Mouse (Mus musculus) spleen, adult 18-20 months (tissue): ENCODE results near the gene Rhobtb1.

Experiments used
- DNase-seq, 2 experiments: peaks; one replicate each; pipeline ENCODE4 v3.0.0; 2022; ENCODE audit warnings: mixed read lengths in 2 of 2

The Rhobtb1 gene

DNA sequence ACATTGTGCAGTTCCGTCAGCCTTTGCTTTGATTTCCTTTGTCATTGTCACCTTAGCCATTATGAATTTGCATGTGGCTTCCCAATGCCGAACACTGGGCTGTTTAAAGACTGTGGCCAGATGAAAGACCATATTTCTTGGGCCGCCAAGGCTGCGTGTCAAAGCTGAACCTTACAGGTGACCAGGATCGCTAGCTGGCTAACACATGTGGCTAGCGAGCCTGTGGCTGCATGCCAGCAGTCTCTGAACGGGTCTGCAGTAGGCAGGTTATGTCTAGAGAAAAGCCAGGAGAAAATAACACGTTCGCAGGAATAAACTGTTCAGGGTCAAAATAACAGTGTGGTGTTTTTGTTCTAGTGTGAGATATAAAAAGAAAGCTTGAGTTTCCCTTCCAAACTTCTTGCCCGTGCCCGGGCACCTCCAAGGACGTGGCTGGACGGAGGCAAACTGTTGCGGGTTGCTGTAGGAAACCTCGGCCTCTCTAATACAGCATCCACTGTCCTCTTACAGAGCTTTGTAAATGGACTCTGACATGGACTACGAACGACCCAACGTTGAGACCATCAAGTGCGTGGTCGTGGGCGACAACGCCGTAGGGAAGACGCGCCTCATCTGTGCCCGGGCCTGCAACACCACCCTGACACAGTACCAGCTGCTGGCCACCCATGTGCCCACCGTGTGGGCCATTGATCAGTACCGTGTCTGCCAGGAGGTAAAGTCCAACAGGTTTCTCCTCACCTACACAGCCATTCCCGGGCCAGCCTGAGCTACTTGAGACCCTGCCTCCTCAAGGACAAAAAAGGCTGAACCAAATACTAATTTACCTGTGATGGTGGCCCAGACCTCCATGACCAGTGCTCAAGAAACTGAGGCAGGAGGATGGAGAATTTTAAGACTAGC lies 97.3 kb downstream of the Rhobtb1 start:
- no peak for DNase-seq

DNA sequence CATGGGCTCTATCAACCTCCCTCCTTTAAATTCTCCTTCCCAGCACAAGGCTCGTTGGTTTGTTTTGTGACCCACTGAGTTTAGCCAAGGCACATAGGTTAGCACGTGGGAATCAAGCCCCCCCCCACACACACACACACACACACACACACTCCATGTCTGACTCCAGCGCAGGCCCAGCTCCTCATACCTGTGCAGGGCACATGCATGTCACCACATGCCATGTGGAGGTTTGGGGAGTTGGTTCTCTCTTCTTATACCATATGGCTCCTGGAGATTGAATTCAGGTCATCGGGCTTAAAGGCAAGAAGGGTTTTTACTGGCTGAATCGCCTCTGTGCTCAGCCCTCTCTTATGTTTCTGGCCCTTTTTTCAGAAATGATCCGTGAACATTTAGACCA lies 100.0 kb downstream of the Rhobtb1 start:
- DNase-seq = no peak

DNA sequence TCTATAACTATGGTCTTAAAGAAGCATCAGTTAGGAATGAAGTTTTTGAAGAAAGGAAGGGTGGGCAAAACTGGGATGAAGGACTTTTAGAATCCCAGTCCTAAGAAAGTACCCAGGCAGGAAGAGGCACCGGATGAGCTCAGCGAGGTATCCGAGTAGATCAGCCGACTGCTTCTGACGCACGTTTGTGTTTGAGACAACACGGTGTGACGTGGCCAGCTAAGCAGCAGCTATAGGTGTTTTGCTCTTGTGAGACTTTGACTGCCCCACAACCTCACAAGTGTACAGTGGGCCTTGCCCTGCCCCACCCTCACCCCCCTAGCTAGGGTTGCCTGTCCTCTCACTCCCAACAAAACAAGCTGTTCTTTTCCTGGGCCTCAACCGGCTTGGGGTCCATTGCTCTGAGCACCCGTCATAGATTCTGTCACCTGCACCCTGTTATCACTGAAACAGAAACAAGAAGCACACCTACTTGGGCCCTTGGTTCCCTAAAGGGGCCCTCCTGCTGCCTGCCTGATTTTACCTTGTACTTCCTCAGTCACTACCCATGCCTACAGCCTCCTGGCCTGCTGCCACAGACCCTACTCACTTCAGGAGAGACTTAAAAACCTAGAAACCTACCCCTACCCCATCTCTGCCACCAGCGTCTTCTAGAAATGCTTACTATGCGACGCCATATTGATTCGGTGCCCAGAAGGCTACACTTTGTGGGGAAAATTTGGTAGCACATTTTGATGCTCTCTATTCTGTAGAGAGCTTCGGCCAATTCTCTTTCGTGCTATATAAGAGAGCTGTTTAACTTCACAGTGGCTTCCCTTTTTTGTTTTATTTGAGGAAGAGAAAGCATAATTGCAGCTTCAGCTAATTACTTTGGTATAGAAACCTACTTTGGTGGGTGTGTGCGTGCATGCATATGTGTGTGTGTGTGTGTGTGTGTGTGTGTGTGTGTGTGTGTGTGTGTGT lies 101.2 kb downstream of the Rhobtb1 start:
- peak; percentile 42 for DNase-seq

DNA sequence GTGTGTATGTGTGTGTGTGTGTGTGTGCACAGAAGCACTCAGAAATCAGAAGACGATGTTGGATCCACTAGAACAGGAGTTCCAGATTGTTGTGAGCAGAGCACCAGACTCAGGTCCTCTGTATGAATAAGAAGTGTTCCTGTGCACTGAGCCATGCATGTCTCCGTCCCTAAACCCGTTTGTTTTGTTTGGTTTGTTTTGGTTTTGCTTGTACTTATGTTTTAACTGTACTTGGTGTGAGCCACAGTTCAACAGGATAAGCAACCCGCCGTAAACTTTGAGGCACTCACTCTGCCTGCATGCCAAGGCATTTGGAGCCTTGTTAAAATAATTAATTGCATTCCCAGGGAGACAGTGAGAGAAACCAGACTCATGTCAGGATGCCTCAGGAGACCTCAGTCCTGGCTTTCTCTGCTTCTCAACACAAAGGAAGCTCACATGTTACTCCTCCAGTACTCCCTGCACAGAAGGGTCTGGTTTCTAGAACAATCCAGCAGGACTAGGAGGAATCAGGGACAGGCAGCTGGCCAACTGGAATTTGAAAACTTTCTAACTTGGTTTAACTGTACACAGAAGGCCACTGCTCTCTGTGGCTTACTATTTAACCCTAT lies 101.9 kb downstream of the Rhobtb1 start:
- DNase-seq = no peak

DNA sequence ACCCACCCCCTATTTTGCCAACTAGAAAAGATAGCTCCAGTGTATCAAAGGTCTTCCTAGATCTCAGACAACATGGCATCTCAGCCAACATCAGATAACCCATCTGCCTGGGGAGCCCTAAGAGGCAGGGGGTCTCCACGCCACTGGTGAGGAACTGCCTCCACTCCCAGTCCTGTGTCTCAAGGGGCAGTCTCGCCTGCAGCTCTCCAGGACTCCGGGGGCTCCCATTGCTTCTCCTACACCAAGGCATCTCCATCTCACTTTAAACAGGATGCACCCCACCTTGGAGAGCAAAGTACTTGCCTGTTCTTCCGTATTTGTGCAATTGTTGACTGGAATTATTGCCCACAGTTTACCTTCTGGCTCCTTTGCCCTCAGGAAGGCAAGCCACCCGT lies 102.4 kb downstream of the Rhobtb1 start:
- DNase-seq = no peak

DNA sequence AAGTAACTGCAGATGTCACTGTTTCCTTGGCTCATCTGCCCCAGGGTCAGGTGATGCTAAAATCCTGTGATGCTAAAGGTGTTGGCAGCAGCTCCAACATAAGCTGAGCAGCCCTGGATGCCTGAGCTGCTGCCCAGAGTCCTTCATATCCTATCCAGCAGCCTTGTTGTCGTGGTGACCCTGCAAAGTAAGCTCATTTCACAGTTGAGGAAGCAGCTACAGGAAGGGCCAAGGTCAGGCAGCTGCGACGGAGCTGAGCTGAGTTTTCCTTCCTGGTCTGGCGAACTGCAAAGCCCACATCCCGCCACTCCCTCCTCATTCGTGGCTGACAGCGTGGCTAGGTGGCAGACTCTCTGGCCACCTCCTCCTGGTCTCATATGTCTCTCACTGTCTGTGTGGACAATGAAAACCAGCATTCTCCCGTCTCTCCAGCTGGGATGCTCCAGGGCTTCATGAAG lies 103.2 kb downstream of the Rhobtb1 start:
- DNase-seq = peak; percentile 50 to 65

DNA sequence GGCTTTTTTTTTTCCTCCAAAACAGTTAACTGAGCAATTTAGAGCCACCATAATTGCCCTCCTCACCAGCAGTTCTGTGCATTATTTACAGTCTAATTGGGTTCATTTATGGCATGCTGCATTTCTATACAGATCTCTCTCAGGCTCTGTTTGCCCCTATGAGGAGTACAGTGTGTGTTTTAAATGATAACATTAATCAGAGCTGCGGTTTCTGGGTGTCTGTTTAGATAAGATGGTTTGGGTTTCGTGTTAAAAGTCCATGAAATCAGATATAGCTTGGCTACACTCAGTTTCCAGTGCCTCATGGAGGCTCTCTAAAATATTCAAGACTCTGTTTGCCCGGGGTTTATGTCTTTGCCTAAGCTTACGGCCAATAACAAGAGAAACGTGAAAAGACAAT lies 104.4 kb downstream of the Rhobtb1 start:
- no peak for DNase-seq

DNA sequence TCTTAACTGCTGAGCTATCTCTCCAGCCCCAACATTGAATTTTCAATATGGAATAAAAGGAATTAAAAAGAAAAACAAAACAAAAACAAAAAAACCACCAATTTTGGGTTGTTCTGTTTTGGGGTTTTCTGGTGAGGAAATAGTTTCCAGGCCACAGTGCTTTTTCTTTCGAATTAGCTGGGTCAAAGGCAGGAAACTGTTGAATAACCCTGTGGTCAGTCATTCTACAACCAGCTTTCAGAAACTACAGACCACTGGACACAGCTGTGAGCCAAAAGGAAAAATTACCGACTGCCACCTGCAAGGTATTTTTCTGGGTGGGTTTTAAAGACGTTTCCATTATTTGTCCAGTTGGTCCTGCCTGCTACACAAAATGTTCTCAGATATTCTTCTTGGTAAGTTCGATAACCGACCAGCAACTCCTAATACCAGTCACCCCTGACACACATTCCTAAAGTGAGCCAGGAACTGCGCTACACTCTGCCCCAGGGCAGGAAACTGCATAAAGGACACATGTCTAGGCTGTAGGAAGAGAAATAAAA lies 106.4 kb downstream of the Rhobtb1 start:
- DNase-seq = no peak

DNA sequence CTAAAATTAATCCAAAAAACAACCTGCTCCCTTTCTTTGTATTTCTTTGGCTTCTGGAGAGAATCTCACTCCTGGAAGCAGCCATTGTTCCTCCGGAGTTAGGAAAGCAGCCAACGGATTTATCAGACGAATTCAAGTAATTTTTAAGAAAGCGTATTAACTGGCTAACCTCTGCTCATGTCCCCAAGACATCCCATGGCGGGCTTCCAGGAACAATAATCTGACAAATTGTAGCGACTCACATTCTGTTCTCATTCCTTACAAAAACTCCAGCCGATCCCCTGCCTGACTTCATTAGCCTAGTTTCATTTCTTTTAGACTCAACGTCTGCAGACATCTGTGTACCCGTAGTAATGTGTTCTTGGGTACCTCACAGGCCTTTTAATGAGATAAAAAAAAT lies 107.4 kb downstream of the Rhobtb1 start:
- DNase-seq = no peak

DNA sequence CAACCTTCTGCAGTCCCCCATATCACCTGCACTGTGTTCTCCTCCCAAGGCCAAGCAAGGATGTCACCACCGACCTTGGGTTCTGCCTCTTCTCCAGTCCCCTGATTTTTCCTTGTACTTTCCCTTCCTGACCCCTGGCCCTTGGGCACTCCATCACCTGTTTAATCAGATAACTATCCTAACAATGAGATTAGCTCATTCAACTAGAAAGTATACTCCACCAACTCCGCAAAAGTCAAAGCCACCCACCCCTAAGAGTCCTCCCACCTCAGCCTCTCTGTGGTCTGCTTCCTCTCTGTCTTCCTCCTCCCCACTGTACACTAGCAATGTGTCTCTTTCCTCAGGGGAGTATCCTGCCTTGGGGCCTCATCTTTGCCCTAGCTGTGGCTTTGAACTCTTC lies 107.9 kb downstream of the Rhobtb1 start:
- no peak for DNase-seq

DNA sequence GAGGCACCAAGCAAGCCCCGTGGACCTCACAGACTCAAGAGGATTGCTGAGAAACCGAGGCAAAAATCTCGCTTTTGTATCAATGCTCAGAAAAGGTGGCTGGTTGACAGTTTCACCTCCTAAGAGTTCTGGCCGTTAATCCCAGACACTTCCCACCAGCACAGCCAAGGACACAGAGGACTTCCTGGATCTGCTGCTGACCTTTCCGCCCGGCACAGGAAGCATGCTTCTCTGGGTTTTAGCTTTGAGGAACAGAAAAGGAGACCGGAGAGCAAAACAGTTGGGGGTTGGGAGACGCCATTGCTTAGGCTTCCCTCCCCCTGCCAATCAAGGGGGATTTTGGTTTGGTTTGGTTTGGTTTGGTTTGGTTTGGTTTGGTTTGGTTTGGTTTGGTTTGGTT lies 108.7 kb downstream of the Rhobtb1 start:
- DNase-seq = no peak

DNA sequence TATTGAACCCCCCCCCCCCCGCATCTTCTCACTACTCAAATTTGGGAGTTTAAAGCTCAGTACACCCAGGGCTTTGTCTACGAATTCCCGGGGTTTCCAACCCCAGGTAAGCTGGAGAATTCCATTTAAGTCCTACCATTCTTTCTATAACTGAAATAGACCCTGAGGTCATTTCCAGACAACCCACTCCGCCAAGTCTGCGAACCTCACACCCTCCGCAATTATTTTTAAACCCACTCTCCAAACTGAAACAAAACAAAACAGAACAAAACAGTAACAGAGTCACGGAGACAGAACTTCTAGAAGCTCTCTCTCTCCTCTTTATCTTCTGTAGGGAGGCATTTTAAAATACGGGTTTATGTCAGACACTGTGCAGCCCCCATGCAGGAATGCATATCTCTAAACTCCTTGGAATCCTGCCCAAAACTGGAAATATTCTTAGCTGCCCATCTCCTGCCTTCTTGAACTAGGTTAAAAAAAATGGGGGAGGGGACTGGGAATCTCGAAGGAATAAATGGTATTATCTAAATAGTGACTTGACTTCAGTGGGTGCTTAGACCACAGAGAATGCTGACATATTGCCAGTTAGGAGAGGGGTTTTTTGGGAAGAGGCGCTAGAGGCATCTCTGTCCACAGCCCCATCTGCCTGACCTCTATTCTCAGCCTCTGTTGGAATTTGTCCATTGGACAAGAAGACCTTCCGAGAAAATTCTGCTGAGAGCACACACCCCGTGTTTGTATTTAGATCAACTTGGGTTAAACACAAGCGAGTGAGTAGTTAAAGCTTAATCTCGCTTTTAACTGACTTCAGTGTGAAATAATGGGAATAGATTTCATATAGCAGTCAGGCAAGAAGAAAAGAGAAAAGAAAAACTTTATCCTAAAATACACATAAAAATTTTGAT lies 111.9 kb downstream of the Rhobtb1 start:
- DNase-seq = no peak

DNA sequence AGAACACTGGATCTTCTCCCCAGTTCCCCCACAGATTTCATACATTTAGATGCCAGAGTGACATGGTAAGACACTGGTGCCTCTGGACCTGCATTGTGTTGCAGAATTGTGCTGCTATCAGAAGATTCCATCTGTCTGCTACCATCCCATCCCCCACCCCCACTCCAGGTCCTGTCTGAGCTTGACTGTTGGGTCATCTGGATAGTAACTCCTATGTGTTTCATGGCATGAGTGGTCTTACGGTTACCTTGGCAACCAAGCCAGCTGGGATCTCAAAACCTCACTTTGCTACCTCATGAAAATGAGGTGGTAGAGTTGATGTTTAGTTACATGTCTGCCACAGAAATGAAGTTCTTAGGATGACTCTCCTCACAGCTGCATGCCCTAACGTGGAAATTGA lies 112.7 kb downstream of the Rhobtb1 start:
- no peak for DNase-seq

DNA sequence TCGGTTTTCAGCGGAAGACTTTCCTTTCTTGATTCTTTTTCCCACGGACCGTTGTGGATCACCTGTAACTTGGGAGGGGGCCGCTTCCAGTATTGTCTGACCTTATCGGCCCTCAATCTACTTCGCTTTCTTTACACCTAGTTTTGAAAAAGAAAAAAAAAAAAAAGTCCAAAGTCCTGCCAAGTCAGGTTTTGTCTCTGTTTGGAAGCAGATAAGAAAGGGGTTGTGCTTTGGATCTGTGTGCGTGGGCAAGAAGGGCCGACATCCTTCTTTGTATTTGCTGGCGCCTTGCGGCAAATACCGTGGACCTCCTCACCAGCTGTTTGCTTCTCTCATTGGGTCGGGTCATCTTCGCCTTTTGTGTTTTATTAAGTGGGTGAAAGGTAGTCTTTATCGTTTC lies 114.2 kb downstream of the Rhobtb1 start:
- DNase-seq = no peak

DNA sequence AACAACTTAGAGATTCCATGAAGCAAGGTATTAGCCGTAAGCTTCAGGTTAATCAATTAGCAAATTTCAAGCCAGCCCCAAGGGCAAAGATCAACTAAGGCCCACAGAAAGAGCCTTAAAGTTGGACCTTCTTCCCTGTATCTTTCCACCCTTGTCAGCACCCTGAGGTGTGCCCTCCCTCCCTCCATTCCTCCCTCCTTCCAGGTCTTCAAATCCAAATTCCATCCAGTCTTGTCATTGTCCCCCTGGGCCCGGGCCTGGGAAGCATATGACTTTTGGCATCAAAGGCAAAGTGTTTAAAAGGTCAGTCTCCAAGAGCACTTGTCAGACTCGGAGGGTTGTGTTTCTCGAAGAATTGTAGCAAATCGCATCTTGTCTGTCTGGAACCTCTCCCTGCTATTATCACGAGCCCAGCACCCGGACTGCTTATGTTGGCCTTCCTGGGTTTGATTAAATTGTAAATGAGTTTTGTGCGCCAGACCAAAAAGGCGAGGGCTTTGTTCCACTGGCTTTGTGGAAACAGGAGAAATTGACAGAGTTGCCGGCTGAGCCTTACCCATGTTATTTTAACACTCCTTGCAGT lies 116.9 kb downstream of the Rhobtb1 start:
- no peak for DNase-seq

DNA sequence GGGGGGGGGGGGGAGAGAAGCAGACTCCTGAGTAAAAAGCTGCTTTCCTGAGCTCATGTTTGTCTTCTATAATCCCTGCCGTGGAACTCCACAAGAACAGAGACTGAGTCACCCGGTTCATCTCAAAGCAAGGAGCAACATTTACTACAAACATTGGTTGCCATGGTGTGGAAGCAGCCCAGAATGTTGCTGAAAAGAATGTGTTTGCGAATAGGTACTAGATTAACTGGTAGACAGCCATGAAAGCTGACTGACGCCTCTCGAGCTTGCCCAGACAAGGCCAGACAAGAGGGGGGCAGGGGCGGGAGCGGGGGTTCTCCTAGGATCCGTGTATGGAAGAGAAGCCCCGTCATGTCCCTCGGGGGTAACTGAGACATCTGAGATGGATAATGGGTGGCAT lies 120.2 kb downstream of the Rhobtb1 start:
- no peak for DNase-seq

DNA sequence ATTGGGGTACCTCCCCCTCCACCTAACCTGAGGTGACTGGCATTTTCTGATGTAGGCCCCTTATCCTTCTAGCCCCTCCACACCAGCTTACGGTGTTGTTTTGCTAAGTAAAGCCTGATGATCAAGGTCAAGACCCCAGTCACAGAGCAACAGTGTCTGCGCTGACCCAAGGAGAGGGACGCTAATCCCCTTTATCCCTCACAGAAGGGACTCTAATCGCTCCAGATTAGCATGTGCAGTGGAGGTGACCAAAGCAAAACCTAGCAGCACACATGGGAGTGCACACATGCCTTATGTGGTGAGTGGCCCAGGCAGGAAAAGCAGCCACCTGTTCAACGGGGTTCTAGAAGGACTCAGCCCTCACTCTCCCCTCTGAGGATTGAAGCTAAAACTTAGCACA lies 123.0 kb downstream of the Rhobtb1 start:
- no peak for DNase-seq

DNA sequence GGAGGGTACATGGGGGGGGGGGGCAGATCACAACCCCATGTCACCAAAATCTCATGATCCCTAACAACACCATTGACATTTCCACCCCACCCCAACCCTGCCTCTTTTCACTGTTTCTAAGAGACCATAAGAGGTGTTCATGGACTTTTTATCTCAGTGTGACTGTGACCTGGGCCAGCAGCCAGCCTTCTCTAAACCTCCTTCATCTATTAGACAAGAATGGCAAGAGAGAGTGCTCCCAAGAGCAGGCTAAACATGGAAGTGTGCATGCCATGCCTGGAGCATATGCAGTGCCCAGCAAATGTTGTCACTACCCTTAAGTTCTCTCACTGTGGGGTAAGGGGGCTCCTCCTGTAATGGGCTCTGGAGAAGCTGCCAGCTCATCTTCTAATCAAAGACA lies 123.5 kb downstream of the Rhobtb1 start:
- no peak for DNase-seq

DNA sequence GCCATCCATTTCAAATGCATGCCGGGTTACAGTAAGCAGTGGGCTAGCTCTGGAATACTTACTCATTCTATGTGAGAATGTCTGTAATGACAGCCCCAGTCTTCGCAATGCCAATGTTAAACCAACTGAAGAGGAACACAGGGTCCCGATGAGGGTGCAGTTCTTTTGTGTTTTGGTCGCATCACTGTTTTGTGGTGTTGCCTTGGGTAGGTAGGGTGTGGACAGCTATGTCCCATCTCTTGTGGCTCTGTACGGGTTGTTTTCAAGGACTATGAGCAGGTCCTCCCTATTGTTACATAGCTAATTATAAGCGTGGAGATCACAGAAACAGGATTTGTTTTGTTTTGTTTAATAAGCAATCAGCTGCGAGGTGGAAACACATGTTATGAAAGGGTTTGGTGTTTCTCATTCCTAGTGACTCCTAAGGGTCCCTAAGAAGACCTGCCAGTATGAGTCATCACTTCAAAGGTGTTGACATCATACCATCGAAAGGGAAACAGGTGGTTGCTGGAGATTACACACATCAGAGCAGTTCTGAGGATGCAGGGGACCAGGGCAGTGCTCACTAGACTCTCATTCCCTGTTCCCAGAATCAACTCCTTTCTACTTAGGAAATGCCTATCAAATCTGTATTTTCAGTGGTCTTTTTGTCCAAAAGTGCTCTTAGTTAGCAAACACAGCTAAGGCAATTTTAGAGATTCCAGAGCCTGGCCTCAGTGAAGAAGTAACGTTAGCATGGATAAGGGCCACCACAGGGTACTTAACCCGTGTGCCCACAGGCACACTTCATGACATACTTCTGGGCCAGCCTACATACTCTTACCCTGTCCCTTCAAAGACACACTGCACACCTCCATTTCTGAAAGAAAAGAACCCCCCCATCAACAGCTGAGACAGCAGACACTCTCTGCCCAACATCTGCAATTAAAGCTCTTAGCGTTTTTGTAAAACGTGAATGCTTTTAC lies 124.9 kb downstream of the Rhobtb1 start:
- no peak for DNase-seq

DNA sequence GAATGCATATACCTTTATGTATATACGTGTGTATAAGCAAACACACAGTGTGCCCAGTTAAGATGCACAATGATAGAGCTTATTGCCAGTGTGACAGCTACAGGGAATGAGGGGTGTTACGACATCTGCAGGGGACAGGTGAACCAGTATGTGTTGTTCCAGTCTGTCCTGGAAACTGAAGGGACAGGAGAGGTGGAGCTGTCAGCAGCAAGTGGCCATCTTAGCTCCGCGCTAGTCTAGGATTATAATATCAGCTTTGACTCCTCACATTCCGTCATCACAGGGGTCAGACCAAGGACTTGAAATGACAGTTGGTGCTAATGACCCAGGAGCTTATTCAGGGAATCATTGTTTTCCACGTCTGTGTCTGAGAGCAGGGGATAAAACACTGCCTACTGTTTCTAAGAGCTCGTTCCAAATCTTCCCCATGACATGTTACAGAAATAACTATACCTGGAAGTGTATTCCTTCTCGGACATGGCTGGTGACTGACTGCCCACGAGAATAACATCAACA lies 125.7 kb downstream of the Rhobtb1 start:
- DNase-seq = no peak
